Mouse (Mus musculus): ENCODE results near the gene Pdzk1ip1.

Pdzk1ip1 gene

DNA sequence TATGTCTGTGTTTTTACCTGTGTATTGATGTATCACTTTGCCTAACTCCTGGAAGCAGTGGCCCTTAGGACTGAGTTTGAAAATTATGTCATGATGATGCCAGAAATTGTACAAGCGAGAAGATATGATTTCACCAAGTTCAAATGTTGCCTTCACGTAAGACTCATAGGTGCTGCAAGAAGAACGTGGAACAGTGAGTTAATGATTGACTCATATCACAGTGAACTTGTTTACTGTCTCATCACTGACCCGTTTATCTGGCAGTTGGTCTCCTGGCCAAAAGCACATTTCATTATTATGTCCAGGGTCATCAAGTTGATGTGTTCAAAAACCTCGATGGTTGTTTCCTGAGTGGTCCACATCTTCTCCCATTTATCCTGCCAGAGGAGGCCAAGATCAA, 33.1 kb downstream of the Pdzk1ip1 start:
- DNase-seq (ENCODE audit: extremely low spot score, low spot score) = no peak

DNA sequence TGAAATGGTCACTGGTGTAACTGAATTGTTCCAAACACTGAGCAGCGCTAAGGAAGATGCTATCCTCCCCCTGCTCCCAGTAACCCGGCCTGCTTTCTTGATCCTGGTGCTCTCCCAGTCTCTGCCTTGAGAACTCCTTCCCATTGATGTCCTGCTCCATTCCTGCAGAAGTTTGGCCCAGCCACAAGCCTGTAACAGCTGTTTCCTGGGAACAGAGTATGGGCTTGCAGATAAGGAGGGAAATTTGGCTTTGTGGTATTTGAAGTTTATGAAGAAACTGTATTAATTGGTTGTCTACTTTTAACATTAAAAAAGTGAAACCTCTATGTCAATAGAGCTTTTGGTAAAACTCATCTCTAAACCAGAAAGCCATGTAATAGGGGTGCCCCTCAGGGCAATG, 35.0 kb downstream of the Pdzk1ip1 start:
- DNase-seq (ENCODE audit: extremely low spot score, low spot score) = no peak

GRCm38 (mm10) chr4:115124713-115125112, 36.2 kb downstream of the Pdzk1ip1 start:
- no peak for DNase-seq (ENCODE audit: extremely low spot score, low spot score)

- DNase-seq (ENCODE audit: extremely low spot score, low spot score) = no peak
Observed at GRCm38 (mm10) chr4:115133085-115133484, 44.6 kb downstream of the Pdzk1ip1 start.

DNA sequence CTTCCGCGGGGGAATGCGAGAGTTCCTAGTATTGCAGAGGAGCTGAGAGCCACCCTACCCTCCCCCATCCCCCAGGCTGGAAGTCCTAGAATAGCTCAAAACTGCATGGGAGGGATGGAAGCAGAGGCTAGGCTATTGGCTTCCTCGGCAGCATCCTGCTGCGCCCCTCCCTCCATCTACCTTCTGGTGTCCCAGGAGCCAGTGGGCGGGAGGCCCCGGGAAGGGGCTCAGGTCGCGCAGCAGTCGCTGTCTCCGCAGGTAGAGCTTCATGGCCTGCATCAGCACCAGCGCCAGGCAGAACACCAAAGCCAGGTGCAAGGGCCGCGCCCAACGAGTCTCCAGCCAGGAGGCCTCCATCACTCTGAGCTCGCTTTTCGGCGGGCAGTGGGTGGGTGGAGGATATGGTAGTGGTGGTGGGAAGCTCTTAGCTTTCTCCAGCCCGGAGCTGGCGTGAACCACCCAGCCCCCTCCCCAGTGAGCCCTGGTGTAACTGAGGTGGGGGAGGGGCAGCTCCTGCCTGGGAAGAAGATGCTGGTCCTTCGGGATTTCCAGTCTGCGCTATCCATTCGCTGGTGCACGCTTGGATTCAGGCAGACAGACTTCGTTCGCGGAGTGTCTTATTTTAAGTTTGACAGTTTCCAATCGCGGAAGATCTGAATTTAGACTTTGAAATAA, 45.2 kb downstream of the Pdzk1ip1 start, which contains the start of gene Cyp4x1:
TSS of gene Cyp4x1 (minus strand) at position 661 of the 675 bp plus-strand sequence.
- DNase-seq (ENCODE audit: extremely low spot score, low spot score) = peak; percentile 31

GRCm38 (mm10) chr4:115134296-115134630, 45.8 kb downstream of the Pdzk1ip1 start:
- no peak for DNase-seq (ENCODE audit: extremely low spot score, low spot score)
